Mouse (Mus musculus): ENCODE measurements around the gene Arhgap31. TPM values are rescaled to one million over a fixed set of nuclear protein-coding genes. Genes with fewer than 3 reads are reported as not detected.

The Arhgap31 gene
- polyA plus RNA-seq, 1 experiment from 2014 or later, result 33.9 TPM

GRCm38 (mm10) chr16:38666016-38666415, 47.1 kb downstream of the Arhgap31 start:
- H3K27ac ChIP-seq (ENCODE audit: low read depth, low read length), result no peak overlapping the region
- H3K9me3 ChIP-seq (replicated peaks; ENCODE audit: control insufficient read depth, low read length), result no peaks in the 10 kb centered on the region
- no peak overlapping the region for H3K4me2 ChIP-seq
- ATAC-seq (replicated peaks; ENCODE audit: insufficient number of reproducible peaks, low FRiP score, low TSS enrichment), result no peak
- H3K27me3 ChIP-seq (ENCODE audit: control insufficient read depth, insufficient read depth, low read length), result no peaks in the 10 kb centered on the region
- H3K36me3 ChIP-seq (ENCODE audit: control insufficient read depth, insufficient read depth, low read length), result no peaks in the 10 kb centered on the region
- no peak overlapping the region for H3K9ac ChIP-seq (ENCODE audit: low read depth, low read length)
- 77% methylated on average over 2 of the region's 2 CpGs for WGBS (ENCODE audit: insufficient replicate concordance)
- H3K4me1 ChIP-seq (ENCODE audit: control insufficient read depth, insufficient read depth, low read length), result peaks cover 29% of the 10 kb centered on the region
- H3K4me3 ChIP-seq (ENCODE audit: low read depth, low read length), result no peak overlapping the region

GRCm38 (mm10) chr16:38662575-38662974, 50.5 kb downstream of the Arhgap31 start:
- Histone ChIP-seq H3K9me3 (replicated peaks; ENCODE audit: control insufficient read depth, low read length) (no peaks in the 10 kb centered on the region), H3K4me3 (ENCODE audit: low read depth, low read length) (no peak overlapping the region), H3K9ac (ENCODE audit: low read depth, low read length) (no peak overlapping the region), H3K4me2 (no peak overlapping the region), H3K4me1 (ENCODE audit: control insufficient read depth, insufficient read depth, low read length) (peaks cover 18% of the 10 kb centered on the region; the same call in 1 of the 2 replicates), H3K27ac (ENCODE audit: low read depth, low read length) (no peak overlapping the region), H3K36me3 (ENCODE audit: control insufficient read depth, insufficient read depth, low read length) (no peaks in the 10 kb centered on the region), H3K27me3 (ENCODE audit: control insufficient read depth, insufficient read depth, low read length) (no peaks in the 10 kb centered on the region)
- no peak for ATAC-seq (replicated peaks; ENCODE audit: insufficient number of reproducible peaks, low FRiP score, low TSS enrichment)
- WGBS (ENCODE audit: insufficient replicate concordance), result 92% methylated on average over 10 of the region's 10 CpGs

GRCm38 (mm10) chr16:38654308-38654707, 58.8 kb downstream of the Arhgap31 start:
- peak overlapping the region; percentile 95 for H3K27ac ChIP-seq (ENCODE audit: low read depth, low read length)
- peak overlapping the region; percentile 56 for H3K4me2 ChIP-seq
- peaks cover 53% of the 10 kb centered on the region for H3K4me1 ChIP-seq (ENCODE audit: control insufficient read depth, insufficient read depth, low read length)
- 0 out of 2 replicates have a peak overlapping the region, but pooled peaks have one; percentile 5 for H3K9ac ChIP-seq (ENCODE audit: low read depth, low read length)
- H3K4me3 ChIP-seq (ENCODE audit: low read depth, low read length), result no peak overlapping the region
- ATAC-seq (replicated peaks; ENCODE audit: insufficient number of reproducible peaks, low FRiP score, low TSS enrichment), result no peak
- no peaks in the 10 kb centered on the region for H3K36me3 ChIP-seq (ENCODE audit: control insufficient read depth, insufficient read depth, low read length)
- no peaks in the 10 kb centered on the region for H3K9me3 ChIP-seq (replicated peaks; ENCODE audit: control insufficient read depth, low read length)
- no peaks in the 10 kb centered on the region for H3K27me3 ChIP-seq (ENCODE audit: control insufficient read depth, insufficient read depth, low read length)
- 31% methylated on average over 4 of the region's 4 CpGs for WGBS (ENCODE audit: insufficient replicate concordance)

- WGBS (ENCODE audit: insufficient replicate concordance), result 3% methylated on average over 10 of the region's 10 CpGs
- Histone ChIP-seq H3K9me3 (replicated peaks; ENCODE audit: control insufficient read depth, low read length) (no peaks in the 10 kb centered on the region), H3K27me3 (ENCODE audit: control insufficient read depth, insufficient read depth, low read length) (no peaks in the 10 kb centered on the region), H3K4me3 (ENCODE audit: low read depth, low read length) (no peak overlapping the region), H3K36me3 (ENCODE audit: control insufficient read depth, insufficient read depth, low read length) (no peaks in the 10 kb centered on the region), H3K9ac (ENCODE audit: low read depth, low read length) (0 out of 2 replicates have a peak overlapping the region, but pooled peaks have one; percentile 43), H3K4me1 (ENCODE audit: control insufficient read depth, insufficient read depth, low read length) (peaks cover 62% of the 10 kb centered on the region), H3K4me2 (peak overlapping the region; percentile 56), H3K27ac (ENCODE audit: low read depth, low read length) (peak overlapping the region; percentile 95)
- ATAC-seq (replicated peaks; ENCODE audit: insufficient number of reproducible peaks, low FRiP score, low TSS enrichment), result peak; percentile 82
Measured at GRCm38 (mm10) chr16:38653390-38653871, 59.6 kb downstream of the Arhgap31 start.

GRCm38 (mm10) chr16:38652653-38653052, 60.4 kb downstream of the Arhgap31 start:
- Histone ChIP-seq H3K4me2 (peak overlapping the region; percentile 29), H3K27me3 (ENCODE audit: control insufficient read depth, insufficient read depth, low read length) (no peaks in the 10 kb centered on the region)
- no peak for ATAC-seq (replicated peaks; ENCODE audit: insufficient number of reproducible peaks, low FRiP score, low TSS enrichment)

GRCm38 (mm10) chr16:38651721-38652231, 61.3 kb downstream of the Arhgap31 start:
- no peaks in the 10 kb centered on the region for H3K36me3 ChIP-seq (ENCODE audit: control insufficient read depth, insufficient read depth, low read length)
- 49% methylated on average over 10 of the region's 10 CpGs for WGBS (ENCODE audit: insufficient replicate concordance)
- H3K27ac ChIP-seq (ENCODE audit: low read depth, low read length), result peak overlapping the region; percentile 86
- peak overlapping the region; percentile 27; the same call in 1 of the 2 replicates for H3K4me2 ChIP-seq
- H3K27me3 ChIP-seq (ENCODE audit: control insufficient read depth, insufficient read depth, low read length), result no peaks in the 10 kb centered on the region
- peak; percentile 32; the same call in 1 of the 2 replicates for ATAC-seq (replicated peaks; ENCODE audit: insufficient number of reproducible peaks, low FRiP score, low TSS enrichment)
- H3K4me1 ChIP-seq (ENCODE audit: control insufficient read depth, insufficient read depth, low read length), result peaks cover 68% of the 10 kb centered on the region
- H3K9ac ChIP-seq (ENCODE audit: low read depth, low read length), result peak overlapping the region; percentile 22; the same call in 1 of the 2 replicates
- H3K4me3 ChIP-seq (ENCODE audit: low read depth, low read length), result no peak overlapping the region
- no peaks in the 10 kb centered on the region for H3K9me3 ChIP-seq (replicated peaks; ENCODE audit: control insufficient read depth, low read length)

More at GRCm38 (mm10) chr16:38652653-38653052, 60.4 kb downstream of the Arhgap31 start:
- H3K9me3 ChIP-seq (replicated peaks; ENCODE audit: control insufficient read depth, low read length), result no peaks in the 10 kb centered on the region
- H3K9ac ChIP-seq (ENCODE audit: low read depth, low read length), result no peak overlapping the region
- WGBS (ENCODE audit: insufficient replicate concordance), result 57% methylated on average over 5 of the region's 5 CpGs
- peaks cover 68% of the 10 kb centered on the region for H3K4me1 ChIP-seq (ENCODE audit: control insufficient read depth, insufficient read depth, low read length)
- H3K36me3 ChIP-seq (ENCODE audit: control insufficient read depth, insufficient read depth, low read length), result no peaks in the 10 kb centered on the region
- no peak overlapping the region for H3K4me3 ChIP-seq (ENCODE audit: low read depth, low read length)
- H3K27ac ChIP-seq (ENCODE audit: low read depth, low read length), result peak overlapping the region; percentile 95

- Histone ChIP-seq H3K9me3 (replicated peaks; ENCODE audit: control insufficient read depth, low read length) (no peaks in the 10 kb centered on the region), H3K27me3 (ENCODE audit: control insufficient read depth, insufficient read depth, low read length) (no peaks in the 10 kb centered on the region), H3K9ac (ENCODE audit: low read depth, low read length) (no peak overlapping the region), H3K4me3 (ENCODE audit: low read depth, low read length) (no peak overlapping the region), H3K4me1 (ENCODE audit: control insufficient read depth, insufficient read depth, low read length) (peaks cover 68% of the 10 kb centered on the region), H3K36me3 (ENCODE audit: control insufficient read depth, insufficient read depth, low read length) (no peaks in the 10 kb centered on the region), H3K4me2 (peak overlapping the region; percentile 27; the same call in 1 of the 2 replicates), H3K27ac (ENCODE audit: low read depth, low read length) (peak overlapping the region; percentile 86)
- no peak for ATAC-seq (replicated peaks; ENCODE audit: insufficient number of reproducible peaks, low FRiP score, low TSS enrichment)
- WGBS (ENCODE audit: insufficient replicate concordance), result 74% methylated on average over 12 of the region's 12 CpGs
Measured at GRCm38 (mm10) chr16:38651306-38651705, 61.8 kb downstream of the Arhgap31 start.

- ATAC-seq (replicated peaks; ENCODE audit: insufficient number of reproducible peaks, low FRiP score, low TSS enrichment), result no peak
- 39% methylated on average over 11 of the region's 11 CpGs for WGBS (ENCODE audit: insufficient replicate concordance)
- Histone ChIP-seq H3K27ac (ENCODE audit: low read depth, low read length) (peak overlapping the region; percentile 66; the same call in 1 of the 2 replicates), H3K9me3 (replicated peaks; ENCODE audit: control insufficient read depth, low read length) (no peaks in the 10 kb centered on the region), H3K4me1 (ENCODE audit: control insufficient read depth, insufficient read depth, low read length) (peaks cover 69% of the 10 kb centered on the region), H3K27me3 (ENCODE audit: control insufficient read depth, insufficient read depth, low read length) (no peaks in the 10 kb centered on the region), H3K36me3 (ENCODE audit: control insufficient read depth, insufficient read depth, low read length) (no peaks in the 10 kb centered on the region), H3K9ac (ENCODE audit: low read depth, low read length) (no peak overlapping the region), H3K4me2 (no peak overlapping the region), H3K4me3 (ENCODE audit: low read depth, low read length) (no peak overlapping the region)
Measured at GRCm38 (mm10) chr16:38649431-38649827, 63.6 kb downstream of the Arhgap31 start.

Measured in heart, embryonic 11.5 days (tissue).